Mouse (Mus musculus) myocyte (in vitro differentiated cells): ENCODE data around the gene Bmp6. TPM values are rescaled to one million over a fixed set of nuclear protein-coding genes. Genes with fewer than 3 reads are reported as not detected.

Source experiments
- H3K27me3 ChIP-seq: one replicate; pipeline ENCODE4 v1.6.1; 2011; ENCODE audit not compliant: control insufficient read depth, insufficient read depth, insufficient read length
- H3K36me3 ChIP-seq: one replicate; pipeline ENCODE4 v1.6.1; 2011; ENCODE audit not compliant: control insufficient read depth, insufficient read depth
- H3K4me2 ChIP-seq: one replicate; pipeline ENCODE4 v1.6.1; 2011; ENCODE audit warnings: low read depth, control low read depth
- H3K4me3 ChIP-seq: one replicate; pipeline ENCODE4 v1.5.1; 2011; ENCODE audit warnings: mild to moderate bottlenecking, control low read depth, moderate library complexity
- H3K79me2 ChIP-seq: one replicate; pipeline ENCODE4 v1.6.1; 2011; ENCODE audit not compliant: control insufficient read depth, insufficient read depth
- H3ac ChIP-seq: one replicate; pipeline ENCODE4 v1.6.1; 2011; ENCODE audit not compliant: control insufficient read depth, insufficient read length
- CEBPB ChIP-seq: IDR thresholded peaks from 2 replicates; pipeline ENCODE4 v1.6.1; 2011; ENCODE audit warnings: mild to moderate bottlenecking, moderate library complexity; ENCODE audit not compliant: poor library complexity, insufficient read depth, severe bottlenecking
- E2F4 ChIP-seq: IDR thresholded peaks from one replicate; pipeline ENCODE4 v1.6.1; 2011; ENCODE audit warnings: mild to moderate bottlenecking, control low read depth, moderate library complexity; ENCODE audit not compliant: insufficient read depth
- MAX ChIP-seq: IDR thresholded peaks from one replicate; pipeline ENCODE4 v1.6.1; 2011; ENCODE audit warnings: low read depth, mild to moderate bottlenecking, control low read depth
- MYOD1 ChIP-seq, 3 experiments: IDR thresholded peaks; one replicate each; pipeline ENCODE4 v1.6.1; 2011; ENCODE audit warnings: control low read depth in 2 of 3, low read depth in 2 of 3, mild to moderate bottlenecking in 2 of 3, moderate library complexity in 1 of 3; ENCODE audit not compliant: insufficient read length in 2 of 3, control insufficient read depth in 1 of 3
- MYOG ChIP-seq, 3 experiments: IDR thresholded peaks; one replicate each; pipeline ENCODE4 v1.6.1; 2011; ENCODE audit warnings: control low read depth in 2 of 3, low read depth in 2 of 3, mild to moderate bottlenecking in 2 of 3; ENCODE audit not compliant: insufficient read length in 2 of 3, control insufficient read depth in 1 of 3, insufficient read depth in 1 of 3
- POLR2A ChIP-seq: IDR thresholded peaks from one replicate; pipeline ENCODE4 v1.6.1; 2011; ENCODE audit warnings: low read depth, mild to moderate bottlenecking, control low read depth, moderate library complexity; ENCODE audit not compliant: insufficient read length
- POLR2AphosphoS2 ChIP-seq: IDR thresholded peaks from one replicate; pipeline ENCODE4 v1.6.1; 2011; ENCODE audit warnings: low read depth, control low read depth; ENCODE audit not compliant: insufficient read length
- REST ChIP-seq: IDR thresholded peaks from one replicate; pipeline ENCODE4 v1.6.1; 2011; ENCODE audit warnings: mild to moderate bottlenecking, control low read depth, moderate library complexity; ENCODE audit not compliant: insufficient read depth, insufficient read length
- SRF ChIP-seq: IDR thresholded peaks from one replicate; pipeline ENCODE4 v1.6.1; 2011; ENCODE audit warnings: low read depth; ENCODE audit not compliant: control insufficient read depth, insufficient read length
- TCF12 ChIP-seq: IDR thresholded peaks from one replicate; pipeline ENCODE4 v1.6.1; 2011; ENCODE audit warnings: mild to moderate bottlenecking, control low read depth; ENCODE audit not compliant: poor library complexity, insufficient read depth, severe bottlenecking
- TCF3 ChIP-seq: IDR thresholded peaks from one replicate; pipeline ENCODE4 v1.6.1; 2011; ENCODE audit warnings: low read depth, control low read depth; ENCODE audit not compliant: insufficient read length
- USF1 ChIP-seq: IDR thresholded peaks from one replicate; pipeline ENCODE4 v1.6.1; 2011; ENCODE audit warnings: low read depth, mild to moderate bottlenecking, control low read depth, moderate library complexity
- polyA plus RNA-seq: library from polyadenylated mRNA; unstranded; fragments of >200 nt; fragmentation: generic; extraction: Trizol; gene quantifications from one replicate; pipeline ENCODE4 v1.2.1, GENCODE M21; 2012; ENCODE audit warnings: missing spikeins

Gene Bmp6
- polyA plus RNA-seq, 1 experiment = 0.06 TPM

DNA sequence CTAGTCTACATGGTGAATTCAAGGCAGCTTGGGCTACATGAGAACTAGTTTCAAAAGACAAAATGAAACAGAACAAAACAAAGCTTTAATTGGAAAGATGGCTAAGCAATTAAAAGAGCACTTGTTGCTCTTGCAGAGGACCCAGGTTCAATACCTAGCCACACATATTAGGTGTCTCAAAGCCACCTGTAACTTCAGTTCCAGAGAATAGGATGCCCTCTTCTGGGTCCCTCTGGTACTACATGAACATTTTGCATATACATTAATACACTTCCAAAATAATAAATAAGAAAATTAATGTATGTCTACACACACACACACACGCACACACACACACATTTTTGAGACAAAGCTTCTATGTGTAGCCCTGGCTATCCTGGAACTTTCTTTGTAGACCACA is 118.5 kb downstream of the Bmp6 start:
- H3K79me2 ChIP-seq = no peaks in the 10 kb centered on the region

DNA sequence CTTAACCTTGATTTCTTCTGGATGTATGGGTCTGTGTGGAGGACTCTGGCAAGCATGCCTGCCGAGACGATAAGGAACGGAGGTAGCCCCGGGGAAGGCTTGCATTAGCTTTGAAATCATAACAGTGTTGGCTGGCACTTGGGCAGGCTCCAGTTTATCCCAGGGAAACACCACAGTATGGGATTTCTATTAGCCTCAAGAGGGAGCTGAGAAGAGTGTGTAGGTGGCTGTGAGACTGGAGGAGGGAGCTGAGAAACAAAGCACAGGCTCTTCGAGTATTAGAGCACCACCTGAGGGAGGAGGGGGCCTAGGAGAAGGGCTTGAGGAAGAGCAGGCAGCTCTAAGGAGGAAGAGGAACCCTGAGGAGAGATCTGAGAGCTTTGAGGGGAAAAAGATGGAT is 126.0 kb downstream of the Bmp6 start:
- no peak overlapping the region for H3K4me2 ChIP-seq
- no peaks in the 10 kb centered on the region for H3K79me2 ChIP-seq
- peaks cover 7% of the 10 kb centered on the region for H3K27me3 ChIP-seq
- no peak for TF ChIP-seq POLR2A
- TF ChIP-seq CEBPB = no peak
- no peak for TF ChIP-seq REST
- TF ChIP-seq E2F4 = no peak
- no peak for TF ChIP-seq POLR2AphosphoS2
- no peak for TF ChIP-seq SRF
- no peak for TF ChIP-seq USF1
- no peak for TF ChIP-seq TCF12
- no peak for TF ChIP-seq MAX
- no peaks in the 10 kb centered on the region for H3K36me3 ChIP-seq
- H3ac ChIP-seq = no peak overlapping the region
- H3K4me3 ChIP-seq = no peak overlapping the region

More for the DNA sequence above, 118.5 kb downstream of the Bmp6 start:
- Histone ChIP-seq H3K36me3 (no peaks in the 10 kb centered on the region), H3K4me2 (no peak overlapping the region), H3ac (no peak overlapping the region), H3K27me3 (peaks cover 18% of the 10 kb centered on the region), H3K4me3 (no peak overlapping the region)
- TF ChIP-seq MYOG (IDR thresholded peaks at IDR 0.05; ENCODE audit: control insufficient read depth in 1 of 3, insufficient read depth in 1 of 3, insufficient read length in 2 of 3, low read depth in 2 of 3) = no peak
- no peak for TF ChIP-seq SRF
- no peak for TF ChIP-seq REST

GRCm38 (mm10) chr13:38472636-38473035 is 127.7 kb downstream of the Bmp6 start:
- TF ChIP-seq POLR2A = no peak
- no peak for TF ChIP-seq CEBPB
- no peak for TF ChIP-seq MYOD1 (IDR thresholded peaks at IDR 0.05; ENCODE audit: control insufficient read depth in 1 of 3, insufficient read length in 2 of 3, low read depth in 2 of 3)
- TF ChIP-seq MYOG (IDR thresholded peaks at IDR 0.05; ENCODE audit: control insufficient read depth in 1 of 3, insufficient read depth in 1 of 3, insufficient read length in 2 of 3, low read depth in 2 of 3) = no peak
- no peak for TF ChIP-seq TCF3
- TF ChIP-seq REST = no peak
- no peak for TF ChIP-seq SRF
- no peak for TF ChIP-seq POLR2AphosphoS2
- TF ChIP-seq E2F4 = no peak
- no peak for TF ChIP-seq USF1
- H3K36me3 ChIP-seq = no peaks in the 10 kb centered on the region
- H3K4me2 ChIP-seq = no peak overlapping the region
- H3ac ChIP-seq = no peak overlapping the region
- H3K79me2 ChIP-seq = no peaks in the 10 kb centered on the region
- H3K4me3 ChIP-seq = no peak overlapping the region
- peaks cover 4% of the 10 kb centered on the region for H3K27me3 ChIP-seq

GRCm38 (mm10) chr13:38473497-38473896 is 128.6 kb downstream of the Bmp6 start:
- TF ChIP-seq E2F4 = no peak
- TF ChIP-seq MYOG (IDR thresholded peaks at IDR 0.05; ENCODE audit: control insufficient read depth in 1 of 3, insufficient read depth in 1 of 3, insufficient read length in 2 of 3, low read depth in 2 of 3) = no peak
- no peak for TF ChIP-seq REST
- no peak for TF ChIP-seq TCF3
- TF ChIP-seq USF1 = no peak
- no peak for TF ChIP-seq MAX
- no peak for TF ChIP-seq TCF12
- no peak for TF ChIP-seq MYOD1 (IDR thresholded peaks at IDR 0.05; ENCODE audit: control insufficient read depth in 1 of 3, insufficient read length in 2 of 3, low read depth in 2 of 3)
- TF ChIP-seq CEBPB = no peak
- no peak for TF ChIP-seq SRF
- TF ChIP-seq POLR2AphosphoS2 = no peak
- no peak for TF ChIP-seq POLR2A
- H3ac ChIP-seq = no peak overlapping the region
- H3K27me3 ChIP-seq = peaks cover 4% of the 10 kb centered on the region
- no peak overlapping the region for H3K4me3 ChIP-seq
- H3K79me2 ChIP-seq = no peaks in the 10 kb centered on the region
- H3K4me2 ChIP-seq = no peak overlapping the region
- H3K36me3 ChIP-seq = no peaks in the 10 kb centered on the region

GRCm38 (mm10) chr13:38476936-38477335 is 132.0 kb downstream of the Bmp6 start:
- Histone ChIP-seq H3K4me2 (no peak overlapping the region), H3K27me3 (peaks cover 1% of the 10 kb centered on the region), H3K36me3 (no peaks in the 10 kb centered on the region), H3ac (no peak overlapping the region), H3K4me3 (no peak overlapping the region), H3K79me2 (no peaks in the 10 kb centered on the region)
- no peak for TF ChIP-seq TCF12
- no peak for TF ChIP-seq MAX
- TF ChIP-seq SRF = no peak
- no peak for TF ChIP-seq TCF3
- TF ChIP-seq MYOD1 (IDR thresholded peaks at IDR 0.05; ENCODE audit: control insufficient read depth in 1 of 3, insufficient read length in 2 of 3, low read depth in 2 of 3) = no peak
- TF ChIP-seq CEBPB = no peak
- TF ChIP-seq POLR2A = no peak
- no peak for TF ChIP-seq USF1
- TF ChIP-seq REST = no peak
- TF ChIP-seq E2F4 = no peak
- no peak for TF ChIP-seq POLR2AphosphoS2
- no peak for TF ChIP-seq MYOG (IDR thresholded peaks at IDR 0.05; ENCODE audit: control insufficient read depth in 1 of 3, insufficient read depth in 1 of 3, insufficient read length in 2 of 3, low read depth in 2 of 3)
